Mouse (Mus musculus): Measurements from ENCODE around the gene Sumo1.
A peak's percentile ranks its signal among the peaks of the same experiment; 100 is the strongest.
"Not testable (repeated sequence)": the region's sequence is repeated elsewhere in the genome, so short reads cannot be mapped to it uniquely, and the experiment has no call there.

Sumo1 gene

DNA sequence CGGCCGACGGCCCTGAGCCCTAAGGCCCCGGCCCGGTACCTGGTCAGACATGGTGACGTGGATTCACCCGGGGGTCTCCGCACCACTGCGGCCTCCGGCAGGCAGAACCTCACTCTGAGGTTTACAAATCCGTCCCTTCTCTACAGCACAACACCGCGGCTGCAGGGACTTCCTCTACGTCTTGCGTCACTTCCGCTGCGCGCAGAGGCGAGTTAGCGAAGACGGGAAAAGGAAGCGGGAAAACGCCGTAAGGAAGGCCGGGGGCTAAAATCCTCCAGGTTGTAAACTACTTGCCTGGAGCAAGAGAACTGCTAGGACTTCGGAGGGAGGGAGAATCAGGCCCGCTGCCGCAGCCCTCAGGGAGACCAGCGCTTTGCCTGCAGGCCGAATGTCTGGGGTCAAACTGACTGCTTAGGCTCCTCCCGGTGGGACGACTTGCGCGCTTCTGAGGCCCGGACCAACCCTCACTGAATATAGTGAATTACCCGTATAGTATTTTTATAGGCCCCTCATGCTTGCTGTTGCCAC lies at the start of gene Sumo1:
Gene Sumo1, minus strand, starts transcription at position 194 of the 528 bp plus-strand sequence.
- peak; percentile 90 to 91 for DNase-seq

GRCm38 (mm10) chr1:59719900-59720299 lies 49.3 kb upstream of the Sumo1 start:
- peak in 1 of 2 experiments; percentile 30 for DNase-seq

- peak in 1 of 2 experiments; percentile 28 for DNase-seq
These were observed 31.1 kb upstream of the Sumo1 start for GRCm38 (mm10) chr1:59701766-59702165.

DNA sequence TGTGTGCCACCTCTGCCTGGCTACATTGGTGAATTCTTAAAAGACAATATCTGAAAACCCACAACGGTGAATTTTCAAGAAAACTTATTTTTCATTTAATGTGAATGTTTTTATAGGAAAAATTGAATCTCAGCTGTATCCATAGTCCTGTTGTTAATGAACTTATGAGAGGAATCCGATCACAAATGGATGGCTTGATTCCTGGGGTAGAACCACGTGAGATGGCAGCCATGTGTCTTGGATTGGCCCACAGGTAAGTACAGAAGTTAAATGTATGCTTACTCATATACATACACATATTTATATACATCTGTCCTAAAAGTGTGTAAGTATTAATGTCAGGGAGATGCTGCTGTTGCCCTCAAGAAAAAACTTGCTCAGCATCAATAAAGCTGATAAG lies 27.6 kb upstream of the Sumo1 start:
- DNase-seq = no peak

GRCm38 (mm10) chr1:59697751-59698150 lies 27.1 kb upstream of the Sumo1 start:
- DNase-seq = no peak

GRCm38 (mm10) chr1:59690467-59690866 lies 19.8 kb upstream of the Sumo1 start:
- no peak for DNase-seq

DNA sequence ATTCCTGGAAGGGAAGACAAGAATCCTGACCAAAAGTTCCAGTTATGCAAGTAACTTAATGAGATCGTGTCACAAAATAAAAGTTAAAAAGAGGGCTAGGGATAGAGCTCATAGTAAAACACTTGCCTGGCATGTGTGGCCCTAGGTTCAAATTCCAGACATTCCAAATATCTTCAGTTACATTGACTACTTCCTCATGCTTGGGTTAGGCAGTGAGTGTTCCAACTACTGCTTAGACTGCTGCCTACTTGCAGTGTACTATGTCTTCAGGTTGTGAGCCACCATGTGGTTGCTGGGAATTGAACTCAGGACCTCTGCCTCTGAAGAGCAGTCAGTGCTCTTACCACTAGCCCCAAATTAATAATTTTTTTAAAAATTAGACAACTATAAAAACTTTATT lies 16.9 kb upstream of the Sumo1 start:
- no peak for DNase-seq

GRCm38 (mm10) chr1:59684819-59685755 lies 14.5 kb upstream of the Sumo1 start, which contains the start of gene Nop58:
Gene Nop58 (plus strand): TSS chr1:59684971.
- peak; percentile 90 to 92 for DNase-seq

DNA sequence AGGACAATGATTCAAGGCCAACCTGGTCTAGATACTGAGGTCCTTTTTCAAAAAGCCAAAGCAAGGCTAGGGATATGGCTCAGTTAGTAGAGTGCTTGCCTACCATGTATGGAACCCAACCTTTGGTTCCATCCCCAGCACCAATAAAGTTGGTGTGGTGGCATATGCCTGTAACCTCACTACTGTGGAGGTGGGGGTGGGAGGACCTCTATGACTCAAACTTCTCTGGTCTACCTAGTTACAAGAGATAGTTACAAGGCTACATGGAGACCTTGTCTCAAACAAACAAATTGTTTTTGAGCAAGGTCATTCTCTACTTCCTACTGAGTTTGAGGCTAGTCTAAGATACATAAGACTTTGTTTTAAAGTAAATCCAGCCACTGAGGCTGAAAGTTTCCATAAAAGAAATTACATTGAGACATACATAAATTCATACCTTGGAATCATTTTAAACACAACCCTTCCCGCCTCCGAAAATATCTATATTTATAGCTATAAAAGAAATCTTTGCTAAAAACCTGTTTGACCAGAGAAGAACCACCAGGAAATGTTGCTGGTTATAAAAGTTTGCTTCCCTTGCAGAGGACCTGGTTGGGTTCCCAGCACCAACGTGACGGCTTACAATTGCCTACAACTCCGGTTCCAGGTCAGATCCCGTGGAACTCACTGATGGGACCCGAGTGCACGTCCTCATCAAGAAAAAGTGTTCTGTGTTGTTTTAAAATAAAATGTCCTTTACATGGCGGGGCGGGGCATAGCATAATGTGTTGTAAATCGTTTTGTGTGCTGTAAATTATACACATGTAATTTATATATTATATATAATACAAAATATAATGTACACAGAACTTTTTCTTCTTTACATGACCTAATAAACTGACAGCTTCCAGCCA lies 13.5 kb upstream of the Sumo1 start:
- DNase-seq = peak; percentile 28 to 47

- DNase-seq = no peak
These were observed 3.0 kb upstream of the Sumo1 start for GRCm38 (mm10) chr1:59673661-59674060.

- peak; percentile 48 for DNase-seq
These were observed 538 bp downstream of the Sumo1 start for GRCm38 (mm10) chr1:59669962-59670630.

GRCm38 (mm10) chr1:59668871-59669270 lies 1.8 kb downstream of the Sumo1 start:
- no peak for DNase-seq

GRCm38 (mm10) chr1:59663456-59664135 lies 7.0 kb downstream of the Sumo1 start:
- no peak for DNase-seq

- DNase-seq = no peak
These were observed 14.1 kb downstream of the Sumo1 start for GRCm38 (mm10) chr1:59656244-59657171.

GRCm38 (mm10) chr1:59653243-59653911 lies 17.3 kb downstream of the Sumo1 start:
- DNase-seq = no peak

- DNase-seq = no peak
These were observed 19.3 kb downstream of the Sumo1 start for GRCm38 (mm10) chr1:59651201-59651819.

- DNase-seq = not testable (repeated sequence)
These were observed 24.1 kb downstream of the Sumo1 start for GRCm38 (mm10) chr1:59646502-59646901.

DNA sequence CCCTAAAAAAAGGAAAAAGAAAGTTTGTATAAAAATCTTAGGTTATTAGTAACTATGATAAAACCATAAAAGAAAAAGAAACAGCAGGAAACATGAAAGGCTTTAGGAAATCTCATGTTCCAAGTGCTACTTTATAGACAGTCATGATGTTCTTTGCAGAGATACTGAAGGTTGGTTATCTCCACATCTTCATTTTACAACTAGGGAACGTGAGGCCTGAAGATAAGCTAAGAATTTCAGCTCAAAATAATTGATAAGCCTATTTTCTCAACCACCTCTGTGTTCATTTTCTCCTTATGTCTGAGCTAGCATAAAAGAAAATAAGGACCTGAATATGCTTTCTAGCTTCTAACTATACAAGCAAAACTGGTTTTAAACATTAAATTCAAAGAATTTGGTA lies 28.1 kb downstream of the Sumo1 start:
- no peak for DNase-seq

DNA sequence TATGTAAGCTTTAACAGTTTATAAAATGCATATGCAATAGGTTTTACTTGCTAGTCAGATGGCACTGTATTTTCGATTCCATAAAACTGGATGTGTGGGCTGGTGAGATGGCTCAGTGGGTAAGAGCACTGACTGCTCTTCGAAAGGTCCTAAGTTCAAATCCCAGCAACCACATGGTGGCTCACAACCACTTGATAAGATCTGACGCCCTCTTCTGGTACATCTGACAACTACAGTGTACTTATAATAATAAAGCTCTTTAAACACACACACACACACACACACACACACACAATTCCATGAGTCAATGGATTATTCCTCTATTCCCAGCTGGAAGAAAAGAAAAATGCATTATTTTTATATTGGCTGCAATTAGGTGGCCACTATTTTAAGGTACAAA lies 32.3 kb downstream of the Sumo1 start:
- DNase-seq = no peak

DNA sequence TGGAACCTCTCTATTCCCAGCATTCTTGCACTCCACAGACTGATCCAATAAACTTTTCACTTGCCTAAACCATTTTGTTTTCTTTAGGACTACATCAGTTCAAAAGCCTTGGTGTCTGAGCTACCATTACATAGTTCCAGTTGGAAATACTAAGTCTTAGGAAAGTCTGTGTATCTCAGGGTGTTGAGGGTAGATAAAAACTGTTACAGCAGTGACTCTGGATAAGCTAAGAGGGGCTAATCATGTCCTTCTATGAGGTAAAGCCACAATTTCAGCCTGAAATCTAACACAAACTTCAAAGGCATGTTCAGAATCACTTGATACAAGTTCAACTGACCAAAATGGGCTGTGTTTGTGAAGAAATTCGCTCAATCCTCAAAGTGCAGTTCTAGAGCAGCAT lies 34.3 kb downstream of the Sumo1 start:
- DNase-seq = no peak

Data from lung, postnatal 4 days (tissue).